Mouse (Mus musculus) C2C12 (cell line): Measurements from ENCODE around the gene Pigh.

ENCODE experiments used
- CEBPB ChIP-seq: IDR thresholded peaks from one replicate; pipeline ENCODE4 v1.6.1; 2011; ENCODE audit warnings: low read depth, mild to moderate bottlenecking, control low read depth, moderate library complexity
- CTCF ChIP-seq: IDR thresholded peaks from one replicate; pipeline ENCODE4 v1.5.1; 2011; ENCODE audit not compliant: control insufficient read depth, insufficient read depth, insufficient read length
- MAX ChIP-seq: IDR thresholded peaks from one replicate; pipeline ENCODE4 v1.6.1; 2011; ENCODE audit warnings: mild to moderate bottlenecking, control low read depth
- MYOG ChIP-seq: IDR thresholded peaks from one replicate; pipeline ENCODE4 v1.6.1; 2011; ENCODE audit not compliant: control insufficient read depth, insufficient read length; ENCODE audit errors: extremely low read depth
- USF1 ChIP-seq: IDR thresholded peaks from one replicate; pipeline ENCODE4 v1.6.1; 2011; ENCODE audit warnings: low read depth, mild to moderate bottlenecking, control low read depth, moderate library complexity

- no peak for TF ChIP-seq CTCF
- TF ChIP-seq MAX = no peak
- TF ChIP-seq USF1 = no peak
- no peak for TF ChIP-seq MYOG
- TF ChIP-seq CEBPB = no peak
These were observed 15.9 kb upstream of the Pigh start for GRCm38 (mm10) chr12:79105312-79105711.
